15 mouse cellular contexts compared by ENCODE assay signal in genomic region chr2:164882619-164883018, GRCm38 (mm10). TPM values are rescaled to one million over a fixed set of nuclear protein-coding genes. Genes with fewer than 3 reads are reported as not detected.
DNase-seq lines count a peak whose midpoint lies in the region; ATAC-seq and TF ChIP-seq lines count a peak whose summit lies in the region.
"Had no signal": no experiment of that assay in that cellular context is flagged by ENCODE, and none has a peak within 500 bp of the region (broad histone marks: within the 10 kb centered on the region; RNA-seq: fewer than 3 reads in every experiment).

No protein-coding gene starts in this region.

- WGBS in hindbrain, embryonic 12.5 days, result 34% methylated on average over 9 of the region's 9 CpGs
- WGBS in hindbrain, postnatal 0 days, result 32% methylated on average over 9 of the region's 9 CpGs
- WGBS in heart, embryonic 10.5 days, result 79% methylated on average over 9 of the region's 9 CpGs

- no peak overlapping the region for H3K9ac ChIP-seq in hindbrain, embryonic 12.5 days
- no peak overlapping the region for H3K9ac ChIP-seq in hindbrain, postnatal 0 days (replicated peaks; ENCODE audit: low read length)
- H3K9ac ChIP-seq: liver, embryonic 15.5 days had no signal

- peak; percentile 13 for DNase-seq in cerebellum, adult 11 months
- DNase-seq in cerebellum, adult 11-12 months, result no peak
- DNase-seq in hindbrain, postnatal 0 days (ENCODE audit: low spot score), result no peak
- peak; percentile 46 to 61 for DNase-seq in spleen, adult 18-20 months
- no peak for DNase-seq in spleen, adult 12 weeks (ENCODE audit: low spot score)
- peak; percentile 72 to 77 for DNase-seq in spleen, postnatal 36 days (ENCODE audit: low spot score in 2 of 2)
- DNase-seq in heart, embryonic 10.5 days (ENCODE audit: low spot score), result no peak
- DNase-seq: adrenal gland, postnatal 25 days; heart, postnatal 14 days; kidney, postnatal 10 days; lung, postnatal 4 days; thymus, postnatal 25 days had no signal

- H3K27me3 ChIP-seq in hindbrain, embryonic 12.5 days, result no peaks in the 10 kb centered on the region
- no peaks in the 10 kb centered on the region for H3K27me3 ChIP-seq in hindbrain, postnatal 0 days (ENCODE audit: insufficient read depth, low read length)
- no peaks in the 10 kb centered on the region for H3K27me3 ChIP-seq in heart, embryonic 10.5 days (ENCODE audit: insufficient read depth, poor library complexity, severe bottlenecking)
- H3K27me3 ChIP-seq: liver, embryonic 15.5 days had no signal

- no peak for TF ChIP-seq CTCF in hindbrain, postnatal 0 days (IDR thresholded peaks at IDR 0.05; ENCODE audit: low read depth)

- peak overlapping the region; percentile 77 for H3K27ac ChIP-seq in hindbrain, embryonic 12.5 days
- no peak overlapping the region for H3K27ac ChIP-seq in hindbrain, postnatal 0 days
- H3K27ac ChIP-seq in heart, embryonic 10.5 days, result no peak overlapping the region
- H3K27ac ChIP-seq: liver, embryonic 15.5 days had no signal

- H3K36me3 ChIP-seq in hindbrain, embryonic 12.5 days, result peaks cover 45% of the 10 kb centered on the region
- H3K36me3 ChIP-seq in hindbrain, postnatal 0 days (ENCODE audit: insufficient read depth, low read length), result peaks cover 49% of the 10 kb centered on the region
- H3K36me3 ChIP-seq in heart, embryonic 10.5 days, result peaks cover 51% of the 10 kb centered on the region

- H3K4me1 ChIP-seq in hindbrain, embryonic 12.5 days, result peaks cover 19% of the 10 kb centered on the region
- 0 out of 2 replicates have a peak, but pooled peaks cover 8% of the 10 kb centered on the region for H3K4me1 ChIP-seq in hindbrain, postnatal 0 days (ENCODE audit: insufficient read depth, low read length)
- peaks cover 21% of the 10 kb centered on the region for H3K4me1 ChIP-seq in heart, embryonic 10.5 days

- H3K4me2 ChIP-seq in hindbrain, embryonic 12.5 days (replicated peaks), result no peak overlapping the region
- no peak overlapping the region for H3K4me2 ChIP-seq in hindbrain, postnatal 0 days (ENCODE audit: low read depth, low read length)
- H3K4me2 ChIP-seq: liver, embryonic 15.5 days had no signal

- no peaks in the 10 kb centered on the region for H3K9me3 ChIP-seq in hindbrain, embryonic 12.5 days (replicated peaks)
- H3K9me3 ChIP-seq in hindbrain, postnatal 0 days (ENCODE audit: low read length), result no peaks in the 10 kb centered on the region
- no peaks in the 10 kb centered on the region for H3K9me3 ChIP-seq in heart, embryonic 10.5 days
- H3K9me3 ChIP-seq: liver, embryonic 15.5 days had no signal

- no peak overlapping the region for H3K4me3 ChIP-seq in hindbrain, embryonic 12.5 days
- no peak overlapping the region for H3K4me3 ChIP-seq in hindbrain, postnatal 0 days (ENCODE audit: low read length)
- no peak overlapping the region for H3K4me3 ChIP-seq in heart, embryonic 10.5 days
- H3K4me3 ChIP-seq: liver, embryonic 15.5 days had no signal

- ATAC-seq in hindbrain, embryonic 12.5 days (ENCODE audit: low FRiP score), result no peak
- ATAC-seq in hindbrain, postnatal 0 days, result no peak

RNA-seq across cellular contexts. Expression of gene Pcif1, which starts 3.5 kb away (rescaled TPM):
- 85.2 and 87.6 TPM in 2 replicates for polyA plus RNA-seq in hindbrain, embryonic 12.5 days (2016; fragmentation: Nextera tagmentation; extraction: Ambion mirVana)
- 76.7 and 83.7 TPM in 2 replicates for total RNA-seq in hindbrain, postnatal 0 days (2014; rRNA removed)
- 107 and 108 TPM in 2 replicates for polyA plus RNA-seq in hindbrain, postnatal 0 days (2015; fragmentation: Nextera tagmentation; extraction: Ambion mirVana)
- polyA plus RNA-seq in heart, embryonic 10.5 days (2016; fragmentation: Nextera tagmentation; extraction: Ambion mirVana), result 57.9 and 61.5 TPM in 2 replicates

RNA-seq across cellular contexts. Expression of gene Pltp, which starts 25.1 kb away (rescaled TPM):
- 77.3 and 78.5 TPM in 2 replicates for polyA plus RNA-seq in hindbrain, embryonic 12.5 days (2016; fragmentation: Nextera tagmentation; extraction: Ambion mirVana)
- 76.2 and 88.7 TPM in 2 replicates for total RNA-seq in hindbrain, postnatal 0 days (2014; rRNA removed)
- polyA plus RNA-seq in hindbrain, postnatal 0 days (2015; fragmentation: Nextera tagmentation; extraction: Ambion mirVana), result 99.6 and 117 TPM in 2 replicates
- polyA plus RNA-seq in heart, embryonic 10.5 days (2016; fragmentation: Nextera tagmentation; extraction: Ambion mirVana), result 8.1 and 12.6 TPM in 2 replicates
- total RNA-seq: granulocyte monocyte progenitor cell, adult 5-6 weeks had no signal

RNA-seq across cellular contexts. Expression of gene Zfp335, which starts 28.9 kb away (rescaled TPM):
- polyA plus RNA-seq in hindbrain, embryonic 12.5 days (2016; fragmentation: Nextera tagmentation; extraction: Ambion mirVana), result 17.3 and 18.2 TPM in 2 replicates
- 26.5 and 28.3 TPM in 2 replicates for total RNA-seq in hindbrain, postnatal 0 days (2014; rRNA removed)
- polyA plus RNA-seq in hindbrain, postnatal 0 days (2015; fragmentation: Nextera tagmentation; extraction: Ambion mirVana), result 9.0 and 9.2 TPM in 2 replicates
- polyA plus RNA-seq in heart, embryonic 10.5 days (2016; fragmentation: Nextera tagmentation; extraction: Ambion mirVana), result 12.6 and 13.5 TPM in 2 replicates

RNA-seq across cellular contexts. Expression of gene Neurl2, which starts 49.4 kb away (rescaled TPM):
- polyA plus RNA-seq in hindbrain, embryonic 12.5 days (2016; fragmentation: Nextera tagmentation; extraction: Ambion mirVana), result 5.5 and 6.1 TPM in 2 replicates
- 8.7 and 12.1 TPM in 2 replicates for total RNA-seq in hindbrain, postnatal 0 days (2014; rRNA removed)
- 7.2 and 7.6 TPM in 2 replicates for polyA plus RNA-seq in hindbrain, postnatal 0 days (2015; fragmentation: Nextera tagmentation; extraction: Ambion mirVana)
- polyA plus RNA-seq in heart, embryonic 10.5 days (2016; fragmentation: Nextera tagmentation; extraction: Ambion mirVana), result 28.2 and 55.0 TPM in 2 replicates

RNA-seq across cellular contexts. Expression of gene Ctsa, which starts 49.9 kb away (rescaled TPM):
- polyA plus RNA-seq in hindbrain, embryonic 12.5 days (2016; fragmentation: Nextera tagmentation; extraction: Ambion mirVana), result 108 and 112 TPM in 2 replicates
- total RNA-seq in hindbrain, postnatal 0 days (2014; rRNA removed), result 135 and 147 TPM in 2 replicates
- 112 and 116 TPM in 2 replicates for polyA plus RNA-seq in hindbrain, postnatal 0 days (2015; fragmentation: Nextera tagmentation; extraction: Ambion mirVana)
- 138 and 149 TPM in 2 replicates for polyA plus RNA-seq in heart, embryonic 10.5 days (2016; fragmentation: Nextera tagmentation; extraction: Ambion mirVana)

Comparison
In these comparisons a context has a peak if more than half of its experiments do, and no peak if none do; other contexts are left out.
1. DNase-seq: peak in cerebellum, adult 11 months (single experiment), spleen, adult 18-20 months (2 of 2) and spleen, postnatal 36 days (2 of 2); none in cerebellum, adult 11-12 months (single experiment), hindbrain, postnatal 0 days (single experiment), spleen, adult 12 weeks (single experiment) and heart, embryonic 10.5 days (single experiment).